Mouse (Mus musculus): ENCODE results near the gene Cysltr1.

GRCm38 (mm10) chrX:106582886-106583285 lies 20.6 kb downstream of the Cysltr1 start, which contains the start of gene Gm5127:
- TF ChIP-seq CTCF (IDR thresholded peaks at IDR 0.05; ENCODE audit: control insufficient read depth, insufficient read depth, insufficient replicate concordance, low read depth, low read length) (no peak), POLR2A (IDR thresholded peaks at IDR 0.05; ENCODE audit: control insufficient read depth, low read depth, low read length) (no peak)
